Mouse (Mus musculus) myocyte (in vitro differentiated cells): ENCODE data around the gene Ppm1b. TPM values are rescaled to one million over a fixed set of nuclear protein-coding genes. Genes with fewer than 3 reads are reported as not detected.

Experiments
- H3K27me3 ChIP-seq: one replicate; pipeline ENCODE4 v1.6.1; 2011; ENCODE audit not compliant: control insufficient read depth, insufficient read depth, insufficient read length
- H3K36me3 ChIP-seq: one replicate; pipeline ENCODE4 v1.6.1; 2011; ENCODE audit not compliant: control insufficient read depth, insufficient read depth
- H3K4me2 ChIP-seq: one replicate; pipeline ENCODE4 v1.6.1; 2011; ENCODE audit warnings: low read depth, control low read depth
- H3K4me3 ChIP-seq: one replicate; pipeline ENCODE4 v1.5.1; 2011; ENCODE audit warnings: mild to moderate bottlenecking, control low read depth, moderate library complexity
- H3K79me2 ChIP-seq: one replicate; pipeline ENCODE4 v1.6.1; 2011; ENCODE audit not compliant: control insufficient read depth, insufficient read depth
- H3ac ChIP-seq: one replicate; pipeline ENCODE4 v1.6.1; 2011; ENCODE audit not compliant: control insufficient read depth, insufficient read length
- CEBPB ChIP-seq: IDR thresholded peaks from 2 replicates; pipeline ENCODE4 v1.6.1; 2011; ENCODE audit warnings: mild to moderate bottlenecking, moderate library complexity; ENCODE audit not compliant: poor library complexity, insufficient read depth, severe bottlenecking
- E2F4 ChIP-seq: IDR thresholded peaks from one replicate; pipeline ENCODE4 v1.6.1; 2011; ENCODE audit warnings: mild to moderate bottlenecking, control low read depth, moderate library complexity; ENCODE audit not compliant: insufficient read depth
- MAX ChIP-seq: IDR thresholded peaks from one replicate; pipeline ENCODE4 v1.6.1; 2011; ENCODE audit warnings: low read depth, mild to moderate bottlenecking, control low read depth
- MYOD1 ChIP-seq, 3 experiments: IDR thresholded peaks; one replicate each; pipeline ENCODE4 v1.6.1; 2011; ENCODE audit warnings: control low read depth in 2 of 3, low read depth in 2 of 3, mild to moderate bottlenecking in 2 of 3, moderate library complexity in 1 of 3; ENCODE audit not compliant: insufficient read length in 2 of 3, control insufficient read depth in 1 of 3
- MYOG ChIP-seq, 3 experiments: IDR thresholded peaks; one replicate each; pipeline ENCODE4 v1.6.1; 2011; ENCODE audit warnings: control low read depth in 2 of 3, low read depth in 2 of 3, mild to moderate bottlenecking in 2 of 3; ENCODE audit not compliant: insufficient read length in 2 of 3, control insufficient read depth in 1 of 3, insufficient read depth in 1 of 3
- POLR2A ChIP-seq: IDR thresholded peaks from one replicate; pipeline ENCODE4 v1.6.1; 2011; ENCODE audit warnings: low read depth, mild to moderate bottlenecking, control low read depth, moderate library complexity; ENCODE audit not compliant: insufficient read length
- POLR2AphosphoS2 ChIP-seq: IDR thresholded peaks from one replicate; pipeline ENCODE4 v1.6.1; 2011; ENCODE audit warnings: low read depth, control low read depth; ENCODE audit not compliant: insufficient read length
- REST ChIP-seq: IDR thresholded peaks from one replicate; pipeline ENCODE4 v1.6.1; 2011; ENCODE audit warnings: mild to moderate bottlenecking, control low read depth, moderate library complexity; ENCODE audit not compliant: insufficient read depth, insufficient read length
- SRF ChIP-seq: IDR thresholded peaks from one replicate; pipeline ENCODE4 v1.6.1; 2011; ENCODE audit warnings: low read depth; ENCODE audit not compliant: control insufficient read depth, insufficient read length
- TCF12 ChIP-seq: IDR thresholded peaks from one replicate; pipeline ENCODE4 v1.6.1; 2011; ENCODE audit warnings: mild to moderate bottlenecking, control low read depth; ENCODE audit not compliant: poor library complexity, insufficient read depth, severe bottlenecking
- TCF3 ChIP-seq: IDR thresholded peaks from one replicate; pipeline ENCODE4 v1.6.1; 2011; ENCODE audit warnings: low read depth, control low read depth; ENCODE audit not compliant: insufficient read length
- USF1 ChIP-seq: IDR thresholded peaks from one replicate; pipeline ENCODE4 v1.6.1; 2011; ENCODE audit warnings: low read depth, mild to moderate bottlenecking, control low read depth, moderate library complexity
- polyA plus RNA-seq: library from polyadenylated mRNA; unstranded; fragments of >200 nt; fragmentation: generic; extraction: Trizol; gene quantifications from one replicate; pipeline ENCODE4 v1.2.1, GENCODE M21; 2012; ENCODE audit warnings: missing spikeins

Ppm1b gene
- polyA plus RNA-seq, 1 experiment, result 50.1 TPM

GRCm38 (mm10) chr17:84957487-84958259 is 1.1 kb downstream of the Ppm1b start:
- Histone ChIP-seq H3K36me3 (no peaks in the 10 kb centered on the region), H3K4me2 (no peak overlapping the region), H3K4me3 (peak overlapping the region; percentile 61), H3K27me3 (no peaks in the 10 kb centered on the region), H3K79me2 (peaks cover 45% of the 10 kb centered on the region), H3ac (peak overlapping the region; percentile 85)
- TF ChIP-seq MAX (no peak), SRF (peak; percentile 81), MYOD1 (IDR thresholded peaks at IDR 0.05; ENCODE audit: control insufficient read depth in 1 of 3, insufficient read length in 2 of 3, low read depth in 2 of 3) (peak in 1 of 3 experiments; percentile 2), USF1 (no peak), REST (no peak), POLR2AphosphoS2 (peak; percentile 97), CEBPB (no peak), POLR2A (peak; percentile 92), E2F4 (peak; percentile 24), MYOG (IDR thresholded peaks at IDR 0.05; ENCODE audit: control insufficient read depth in 1 of 3, insufficient read depth in 1 of 3, insufficient read length in 2 of 3, low read depth in 2 of 3) (no peak), TCF12 (no peak), TCF3 (no peak)

GRCm38 (mm10) chr17:84958411-84958911 is 1.9 kb downstream of the Ppm1b start:
- peaks cover under 1% of the 10 kb centered on the region for H3K36me3 ChIP-seq
- H3ac ChIP-seq, result peak overlapping the region; percentile 85
- TF ChIP-seq USF1, result no peak
- no peak for TF ChIP-seq REST
- no peak for TF ChIP-seq MYOG (IDR thresholded peaks at IDR 0.05; ENCODE audit: control insufficient read depth in 1 of 3, insufficient read depth in 1 of 3, insufficient read length in 2 of 3, low read depth in 2 of 3)
- TF ChIP-seq POLR2AphosphoS2, result no peak
- TF ChIP-seq E2F4, result no peak
- no peak for TF ChIP-seq SRF
- no peak for TF ChIP-seq CEBPB
- no peak for TF ChIP-seq MYOD1 (IDR thresholded peaks at IDR 0.05; ENCODE audit: control insufficient read depth in 1 of 3, insufficient read length in 2 of 3, low read depth in 2 of 3)
- TF ChIP-seq MAX, result no peak
- H3K79me2 ChIP-seq, result peaks cover 53% of the 10 kb centered on the region
- H3K4me2 ChIP-seq, result peak overlapping the region; percentile 76
- no peaks in the 10 kb centered on the region for H3K27me3 ChIP-seq
- H3K4me3 ChIP-seq, result peak overlapping the region; percentile 61

GRCm38 (mm10) chr17:84958986-84959664 is 2.6 kb downstream of the Ppm1b start:
- Histone ChIP-seq H3ac (peak overlapping the region; percentile 85), H3K27me3 (no peaks in the 10 kb centered on the region), H3K4me3 (peak overlapping the region; percentile 61), H3K4me2 (peak overlapping the region; percentile 76), H3K79me2 (peaks cover 59% of the 10 kb centered on the region), H3K36me3 (peaks cover 3% of the 10 kb centered on the region)
- no peak for TF ChIP-seq POLR2A
- TF ChIP-seq SRF, result no peak
- no peak for TF ChIP-seq MYOD1 (IDR thresholded peaks at IDR 0.05; ENCODE audit: control insufficient read depth in 1 of 3, insufficient read length in 2 of 3, low read depth in 2 of 3)
- TF ChIP-seq MAX, result no peak
- TF ChIP-seq CEBPB, result no peak

- Histone ChIP-seq H3K79me2 (peaks cover 64% of the 10 kb centered on the region), H3K4me2 (peak overlapping the region; percentile 76), H3K27me3 (no peaks in the 10 kb centered on the region), H3ac (no peak overlapping the region), H3K36me3 (peaks cover 3% of the 10 kb centered on the region), H3K4me3 (peak overlapping the region; percentile 61)
- no peak for TF ChIP-seq MYOG (IDR thresholded peaks at IDR 0.05; ENCODE audit: control insufficient read depth in 1 of 3, insufficient read depth in 1 of 3, insufficient read length in 2 of 3, low read depth in 2 of 3)
- no peak for TF ChIP-seq MAX
- no peak for TF ChIP-seq REST
- TF ChIP-seq USF1, result no peak
- no peak for TF ChIP-seq MYOD1 (IDR thresholded peaks at IDR 0.05; ENCODE audit: control insufficient read depth in 1 of 3, insufficient read length in 2 of 3, low read depth in 2 of 3)
- TF ChIP-seq POLR2A, result no peak
- TF ChIP-seq E2F4, result no peak
- TF ChIP-seq SRF, result no peak
- TF ChIP-seq CEBPB, result no peak
- TF ChIP-seq TCF12, result no peak
- no peak for TF ChIP-seq POLR2AphosphoS2
Measured at GRCm38 (mm10) chr17:84959665-84960020, 3.1 kb downstream of the Ppm1b start.
